In the genomic region with DNA sequence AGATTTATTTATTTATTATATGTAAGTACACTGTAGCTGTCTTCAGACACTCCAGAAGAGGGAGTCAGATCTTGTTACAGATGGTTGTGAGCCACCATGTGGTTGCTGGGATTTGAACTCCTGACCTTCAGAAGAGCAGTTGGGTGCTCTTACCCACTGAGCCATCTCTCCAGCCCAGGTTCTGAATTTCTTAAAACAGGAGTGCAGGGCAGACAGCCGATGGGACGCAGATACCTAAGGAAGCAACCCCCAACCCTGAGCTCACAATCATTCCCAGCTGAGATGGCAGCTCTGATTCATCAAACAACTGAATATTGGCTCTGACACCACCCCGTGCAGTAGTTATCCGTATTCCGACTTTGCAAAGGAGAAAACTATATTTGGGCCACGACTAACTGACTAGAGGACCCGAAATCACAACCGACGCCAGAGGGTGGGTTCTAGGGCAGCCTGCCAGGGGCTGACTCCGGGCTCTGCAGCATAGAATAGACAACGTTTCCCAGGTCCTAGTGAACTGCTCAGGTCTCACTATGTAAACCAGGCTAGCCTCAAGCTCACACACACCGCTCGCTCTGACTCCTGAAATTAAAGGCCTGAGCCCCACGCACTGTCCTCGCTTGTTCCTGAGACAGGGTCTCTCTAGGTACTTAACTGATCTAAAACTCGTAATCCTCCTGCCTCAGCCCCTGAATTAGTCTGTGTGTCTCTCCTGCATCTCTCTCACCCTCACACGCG, we compare ENCODE assay signal across 8 mouse cellular contexts. TPM values are rescaled to one million over a fixed set of nuclear protein-coding genes. Genes with fewer than 3 reads are reported as not detected.
DNase-seq lines count a peak whose midpoint lies in the region; ATAC-seq and TF ChIP-seq lines count a peak whose summit lies in the region.

No protein-coding gene starts in this region.

- peak overlapping the region; percentile 80 for H3K9ac ChIP-seq in forebrain, embryonic 11.5 days (ENCODE audit: low read length)
- peak overlapping the region; percentile 83 for H3K9ac ChIP-seq in liver, embryonic 12.5 days

- WGBS in forebrain, embryonic 11.5 days: 77% methylated on average over 18 of the region's 18 CpGs
- WGBS in liver, embryonic 12.5 days (ENCODE audit: insufficient replicate concordance): 73% methylated on average over 18 of the region's 18 CpGs

- H3K27me3 ChIP-seq in forebrain, embryonic 11.5 days (ENCODE audit: control insufficient read depth, insufficient read depth, low read length): no peaks in the 10 kb centered on the region
- H3K27me3 ChIP-seq in liver, embryonic 12.5 days (replicated peaks): no peaks in the 10 kb centered on the region

- no peak for ATAC-seq in forebrain, embryonic 11.5 days (replicated peaks; ENCODE audit: low FRiP score)
- ATAC-seq in liver, embryonic 12.5 days: no peak
- no peak for ATAC-seq in granulocyte monocyte progenitor cell, adult 5-6 weeks (replicated peaks; ENCODE audit: poor library complexity, severe bottlenecking)

- H3K27ac ChIP-seq in gastrocnemius, adult 2 months: peak overlapping the region; percentile 91
- peak overlapping the region; percentile 89; the same call in 1 of the 2 replicates for H3K27ac ChIP-seq in forebrain, embryonic 11.5 days (ENCODE audit: low read depth, low read length)
- peak overlapping the region; percentile 86; the same call in 1 of the 2 replicates for H3K27ac ChIP-seq in liver, embryonic 12.5 days

- peak overlapping the region; percentile 93 for H3K4me3 ChIP-seq in gastrocnemius, adult 2 months
- H3K4me3 ChIP-seq in forebrain, embryonic 11.5 days (ENCODE audit: low read depth, low read length): peak overlapping the region; percentile 47
- H3K4me3 ChIP-seq in liver, embryonic 12.5 days: peak overlapping the region; percentile 72

- no peak for DNase-seq in gastrocnemius, adult 2 months
- DNase-seq in gastrocnemius, adult 18-20 months (ENCODE audit: low spot score): no peak
- DNase-seq in 416B (ENCODE audit: low read depth): peak; percentile 26
- no peak for DNase-seq in forebrain, embryonic 11.5 days (ENCODE audit: low spot score)
- DNase-seq in left cerebral cortex, postnatal 25 days (ENCODE audit: low spot score in 2 of 2): no peak
- DNase-seq in left cerebral cortex, adult 11 months (ENCODE audit: low spot score): no peak

- H3K9me3 ChIP-seq in forebrain, embryonic 11.5 days (ENCODE audit: control insufficient read depth, low read length): no peaks in the 10 kb centered on the region
- H3K9me3 ChIP-seq in liver, embryonic 12.5 days (replicated peaks): no peaks in the 10 kb centered on the region

- H3K4me2 ChIP-seq in forebrain, embryonic 11.5 days (ENCODE audit: low read depth, low read length, severe bottlenecking): peak overlapping the region; percentile 49
- peak overlapping the region; percentile 83 for H3K4me2 ChIP-seq in liver, embryonic 12.5 days

- H3K4me1 ChIP-seq in forebrain, embryonic 11.5 days (replicated peaks; ENCODE audit: control insufficient read depth, insufficient read depth, low read length): peaks cover 6% of the 10 kb centered on the region; the same call in 1 of the 2 replicates
- H3K4me1 ChIP-seq in liver, embryonic 12.5 days: peaks cover 16% of the 10 kb centered on the region

- no peaks in the 10 kb centered on the region for H3K36me3 ChIP-seq in forebrain, embryonic 11.5 days (ENCODE audit: control insufficient read depth, insufficient read depth, low read length)
- peaks cover 21% of the 10 kb centered on the region for H3K36me3 ChIP-seq in liver, embryonic 12.5 days

- intact Hi-C loops in gastrocnemius, adult 2 months (cut with DNase I): loop anchor here (2.0 kb wide), 1 partner anchor 59 kb away; no protein-coding TSS in a partner anchor
- intact Hi-C loops in left cerebral cortex, postnatal 25 days (cut with DNase I): no loop called here

- TF ChIP-seq CTCF in gastrocnemius, adult 2 months (IDR thresholded peaks at IDR 0.05): no peak

RNA-seq across cellular contexts. Expression of gene Cenps, which starts 1.1 kb away (rescaled TPM):
- total RNA-seq in gastrocnemius, adult 2 months (2021): 1 to 10 TPM; 6.5 to 7.0 TPM
- 1 to 10 TPM; 8.1 to 8.2 TPM for total RNA-seq in gastrocnemius, adult 18-20 months (2021)
- 49.5 and 52.3 TPM in 2 replicates for polyA plus RNA-seq in forebrain, embryonic 11.5 days (2014; fragmentation: Nextera tagmentation; extraction: Ambion mirVana)
- polyA plus RNA-seq in liver, embryonic 12.5 days (2016; fragmentation: Nextera tagmentation; extraction: Ambion mirVana): 23.2 and 25.9 TPM in 2 replicates
- total RNA-seq in granulocyte monocyte progenitor cell, adult 5-6 weeks (2014; fragmentation: Nextera tagmentation): 29.2 and 36.6 TPM in 2 replicates
- 19.4 and 25.6 TPM in 2 replicates for total RNA-seq in granulocyte monocyte progenitor cell, adult 5-6 weeks (2017)
- 10 to 100 TPM; 23.3 to 24.3 TPM for total RNA-seq in left cerebral cortex, postnatal 25 days (2021)

RNA-seq across cellular contexts. Expression of gene Cort, which starts 9.7 kb away (rescaled TPM):
- total RNA-seq in gastrocnemius, adult 2 months (2021): under 1 TPM; 0.36 to 0.51 TPM
- total RNA-seq in gastrocnemius, adult 18-20 months (2021): under 1 TPM in 1 of 2 experiments, not detected in 1; 0.83 TPM
- polyA plus RNA-seq in forebrain, embryonic 11.5 days (2014; fragmentation: Nextera tagmentation; extraction: Ambion mirVana): 0.49 and 1.3 TPM in 2 replicates
- polyA plus RNA-seq in liver, embryonic 12.5 days (2016; fragmentation: Nextera tagmentation; extraction: Ambion mirVana): 0.35 TPM in 1 of 2 replicates, not detected in the other
- 0.92 TPM in 1 of 2 replicates, not detected in the other for total RNA-seq in granulocyte monocyte progenitor cell, adult 5-6 weeks (2014; fragmentation: Nextera tagmentation)
- not detected in 2 replicates for total RNA-seq in granulocyte monocyte progenitor cell, adult 5-6 weeks (2017)
- total RNA-seq in left cerebral cortex, postnatal 25 days (2021): 10 to 100 TPM; 13.7 to 14.1 TPM

RNA-seq across cellular contexts. Expression of gene Pgd, which starts 30.3 kb away (rescaled TPM):
- 10 to 100 TPM; 14.4 to 19.1 TPM for total RNA-seq in gastrocnemius, adult 2 months (2021)
- 10 to 100 TPM; 13.4 to 18.7 TPM for total RNA-seq in gastrocnemius, adult 18-20 months (2021)
- 51.3 and 56.9 TPM in 2 replicates for polyA plus RNA-seq in forebrain, embryonic 11.5 days (2014; fragmentation: Nextera tagmentation; extraction: Ambion mirVana)
- polyA plus RNA-seq in liver, embryonic 12.5 days (2016; fragmentation: Nextera tagmentation; extraction: Ambion mirVana): 88.5 and 91.3 TPM in 2 replicates
- 220 and 237 TPM in 2 replicates for total RNA-seq in granulocyte monocyte progenitor cell, adult 5-6 weeks (2014; fragmentation: Nextera tagmentation)
- total RNA-seq in granulocyte monocyte progenitor cell, adult 5-6 weeks (2017): 140 and 162 TPM in 2 replicates
- total RNA-seq in left cerebral cortex, postnatal 25 days (2021): 10 to 100 TPM; 33.1 to 33.5 TPM

RNA-seq across cellular contexts. Expression of gene Dffa, which starts 32.3 kb away (rescaled TPM):
- 10 to 100 TPM; 60.4 to 90.0 TPM for total RNA-seq in gastrocnemius, adult 2 months (2021)
- total RNA-seq in gastrocnemius, adult 18-20 months (2021): 10 to 100 TPM; 72.7 to 76.3 TPM
- polyA plus RNA-seq in forebrain, embryonic 11.5 days (2014; fragmentation: Nextera tagmentation; extraction: Ambion mirVana): 28.5 and 29.6 TPM in 2 replicates
- polyA plus RNA-seq in liver, embryonic 12.5 days (2016; fragmentation: Nextera tagmentation; extraction: Ambion mirVana): 24.4 and 25.3 TPM in 2 replicates
- total RNA-seq in granulocyte monocyte progenitor cell, adult 5-6 weeks (2014; fragmentation: Nextera tagmentation): 20.7 and 24.6 TPM in 2 replicates
- total RNA-seq in granulocyte monocyte progenitor cell, adult 5-6 weeks (2017): 20.3 and 26.8 TPM in 2 replicates
- 10 to 100 TPM; 54.9 to 58.6 TPM for total RNA-seq in left cerebral cortex, postnatal 25 days (2021)

RNA-seq across cellular contexts. Expression of gene Pex14, which starts 36.6 kb away (rescaled TPM):
- 10 to 100 TPM; 21.6 to 24.3 TPM for total RNA-seq in gastrocnemius, adult 2 months (2021)
- total RNA-seq in gastrocnemius, adult 18-20 months (2021): 10 to 100 TPM; 22.8 to 24.0 TPM
- polyA plus RNA-seq in forebrain, embryonic 11.5 days (2014; fragmentation: Nextera tagmentation; extraction: Ambion mirVana): 43.5 TPM in 2 replicates
- polyA plus RNA-seq in liver, embryonic 12.5 days (2016; fragmentation: Nextera tagmentation; extraction: Ambion mirVana): 31.8 and 34.7 TPM in 2 replicates
- total RNA-seq in granulocyte monocyte progenitor cell, adult 5-6 weeks (2014; fragmentation: Nextera tagmentation): 12.0 and 19.9 TPM in 2 replicates
- 12.5 and 13.6 TPM in 2 replicates for total RNA-seq in granulocyte monocyte progenitor cell, adult 5-6 weeks (2017)
- total RNA-seq in left cerebral cortex, postnatal 25 days (2021): 10 to 100 TPM; 45.5 to 47.0 TPM

Comparison
In these comparisons a context has a peak if more than half of its experiments do, and no peak if none do; other contexts are left out.
1. RNA of gene Cort, which starts 9.7 kb away (total RNA-seq): 13.7 to 14.1 TPM in left cerebral cortex, postnatal 25 days; 0.83 TPM in gastrocnemius, adult 18-20 months, 0.36 to 0.51 TPM in gastrocnemius, adult 2 months and 0.92 TPM in granulocyte monocyte progenitor cell, adult 5-6 weeks; every median in the first group is over 4 times any median in the second.
2. RNA of gene Pgd, which starts 30.3 kb away (total RNA-seq): 140 to 237 TPM in granulocyte monocyte progenitor cell, adult 5-6 weeks; 33.1 to 33.5 TPM in left cerebral cortex, postnatal 25 days, 14.4 to 19.1 TPM in gastrocnemius, adult 2 months and 13.4 to 18.7 TPM in gastrocnemius, adult 18-20 months; every median in the first group is over 4 times any median in the second.
3. Peak in every context shown above with its lines, with median percentiles within 50 percentile points of each other: H3K27ac ChIP-seq and H3K4me3 ChIP-seq.